Mouse (Mus musculus): ENCODE results near the gene Eda.

The Eda gene

GRCm38 (mm10) chrX:99975250-99975984, at the start of gene Eda:
Gene Eda, plus strand, starts transcription at chrX:99975606.
- no peak for DNase-seq (ENCODE audit: low read depth in 1 of 2, low spot score in 2 of 2)

DNA sequence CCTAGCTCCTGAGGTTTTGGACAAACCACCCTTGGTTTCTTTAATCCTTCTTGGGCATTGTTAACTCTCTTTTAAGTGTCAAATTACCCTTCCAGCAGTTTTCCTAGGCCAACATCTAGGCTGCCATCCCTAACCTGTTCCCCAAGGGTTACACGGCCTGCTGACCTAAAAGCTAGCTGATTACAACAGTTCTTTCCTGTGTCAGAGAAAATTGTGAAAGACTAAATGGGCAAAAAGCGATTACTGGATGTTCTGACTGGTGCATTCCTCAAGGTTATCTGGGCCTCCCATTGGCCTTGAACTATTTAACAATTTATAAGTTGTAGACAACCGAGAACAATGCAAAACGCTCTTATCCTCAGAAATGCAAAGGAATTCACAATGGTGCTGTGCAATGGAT, 14.4 kb upstream of the Eda start:
- no peak for DNase-seq (ENCODE audit: low read depth in 1 of 2, low spot score in 2 of 2)

- no peak for DNase-seq (ENCODE audit: low read depth in 1 of 2, low spot score in 2 of 2)
Observed at GRCm38 (mm10) chrX:99970111-99970510, 5.3 kb upstream of the Eda start.

DNA sequence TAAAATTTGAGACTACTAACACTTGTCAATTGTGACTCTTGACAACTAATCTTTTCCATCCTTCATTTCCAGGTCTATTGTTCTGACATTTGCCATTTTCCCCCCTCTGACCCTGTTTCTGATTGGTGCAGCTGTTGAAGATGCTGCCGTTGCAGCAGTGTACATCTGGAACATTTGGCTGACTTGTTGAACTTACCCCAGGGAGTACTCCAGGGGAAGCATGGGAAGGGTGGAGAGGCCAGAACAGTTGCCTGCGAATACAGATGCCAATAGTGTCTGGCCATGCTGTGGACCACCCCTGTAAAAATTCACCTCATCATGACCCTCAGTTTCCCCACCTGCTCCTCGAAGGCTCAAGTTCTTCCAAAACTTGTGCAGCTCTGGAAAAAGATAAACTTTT, 1.0 kb upstream of the Eda start:
- DNase-seq (ENCODE audit: low read depth in 1 of 2, low spot score in 2 of 2), result no peak

- no peak for DNase-seq (ENCODE audit: low read depth in 1 of 2, low spot score in 2 of 2)
Observed at GRCm38 (mm10) chrX:99974803-99975202, 603 bp upstream of the Eda start.

DNA sequence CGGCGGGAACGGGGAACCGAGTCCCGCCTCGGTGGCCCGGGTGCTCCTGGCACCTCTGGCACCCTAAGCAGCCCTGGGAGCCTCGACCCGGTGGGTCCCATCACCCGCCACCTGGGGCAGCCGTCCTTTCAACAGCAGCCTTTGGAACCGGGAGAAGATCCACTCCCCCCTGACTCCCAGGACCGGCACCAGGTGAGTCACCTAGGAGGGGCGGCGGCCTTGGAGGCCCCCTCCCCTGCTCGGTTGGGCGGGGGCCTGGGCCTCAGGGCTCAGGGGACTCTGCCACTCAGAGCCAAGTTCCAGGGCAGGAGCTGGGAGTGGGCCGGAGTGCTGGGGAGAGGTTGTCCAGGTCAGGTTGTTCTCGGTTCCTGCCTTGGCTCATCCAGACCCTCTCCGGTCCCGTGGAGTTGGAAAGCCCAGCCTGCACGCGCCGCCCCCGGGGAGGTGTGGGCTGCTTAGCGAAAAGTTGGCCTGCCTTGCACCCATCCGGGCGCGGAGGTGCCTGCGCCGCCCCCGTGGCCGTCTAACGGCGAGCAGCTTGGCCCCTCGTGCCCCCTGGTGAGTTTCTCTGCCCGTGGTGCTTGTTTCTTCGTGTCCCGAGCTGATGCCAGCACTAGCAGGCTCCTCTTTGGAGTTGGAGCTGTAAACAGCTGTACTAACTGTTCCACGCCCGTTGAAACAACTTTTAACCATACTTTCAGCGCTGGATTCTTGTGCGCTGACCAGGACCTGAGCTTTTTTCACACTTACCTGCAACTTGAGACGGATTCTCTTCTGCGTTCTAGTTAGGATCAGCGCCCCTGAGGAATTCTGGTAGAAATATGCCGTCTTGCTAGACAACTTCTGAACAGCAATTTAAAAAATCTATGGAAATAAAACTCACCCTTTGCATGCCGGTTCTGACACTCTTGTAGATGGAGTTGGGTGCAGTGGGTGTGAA, 849 bp downstream of the Eda start:
- DNase-seq (ENCODE audit: low read depth in 1 of 2, low spot score in 2 of 2), result no peak

DNA sequence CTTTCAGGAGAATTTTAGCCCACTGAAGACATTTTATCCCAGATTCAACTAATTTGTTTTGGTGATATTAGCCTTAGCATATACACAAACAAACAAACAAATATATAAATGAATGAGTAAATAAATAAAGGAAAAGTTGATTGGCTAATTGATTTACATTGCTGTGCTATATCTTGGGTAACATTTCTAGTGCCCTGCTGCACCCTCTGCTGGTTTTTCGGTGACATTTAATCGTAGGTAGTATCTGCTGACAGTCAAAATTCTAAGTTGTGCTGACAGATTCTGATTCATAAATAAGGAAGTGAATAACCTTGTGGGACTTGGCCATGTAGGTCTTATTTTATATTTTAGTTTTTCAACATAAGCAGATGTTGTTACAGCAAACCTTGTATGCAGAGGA, 2.9 kb downstream of the Eda start:
- DNase-seq (ENCODE audit: low read depth in 1 of 2, low spot score in 2 of 2), result no peak

DNA sequence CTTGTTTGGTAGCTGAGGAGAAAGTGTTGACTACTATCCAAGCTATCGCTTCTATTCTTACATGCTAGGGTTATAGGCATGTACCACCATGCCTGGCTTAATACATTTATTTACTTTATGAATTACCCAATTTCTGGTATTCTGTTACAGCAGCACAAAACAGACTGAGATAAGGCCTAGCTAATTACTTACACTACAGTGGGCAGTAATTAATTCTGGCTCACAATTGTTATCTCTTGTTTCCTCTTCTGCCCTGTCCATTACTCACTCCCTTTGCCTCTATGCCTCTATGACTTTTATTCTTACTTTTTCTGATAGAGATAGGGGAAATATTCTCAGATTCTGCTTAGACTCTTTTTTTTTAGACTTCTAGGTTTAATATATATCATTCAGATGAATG, 18.0 kb downstream of the Eda start:
- no peak for DNase-seq (ENCODE audit: low read depth in 1 of 2, low spot score in 2 of 2)

DNA sequence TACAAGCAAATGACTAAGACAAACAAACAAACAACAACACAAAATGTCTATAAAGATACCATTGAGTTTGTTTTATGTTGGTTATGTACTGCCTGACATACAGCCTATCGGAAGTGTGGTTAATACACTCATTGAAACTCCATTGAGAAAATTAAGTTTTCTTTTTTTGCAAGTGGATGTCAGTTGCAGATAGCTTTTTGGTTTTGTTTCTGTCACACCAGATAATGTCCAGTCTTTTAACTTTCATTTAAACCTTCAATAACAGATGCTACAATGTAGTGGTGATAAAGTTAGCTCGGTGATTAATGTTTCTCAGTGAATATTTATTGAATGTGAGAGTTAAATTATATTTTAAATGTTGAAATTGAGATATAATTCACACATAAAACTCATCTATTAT, 23.9 kb downstream of the Eda start:
- no peak for DNase-seq (ENCODE audit: low read depth in 1 of 2, low spot score in 2 of 2)

DNA sequence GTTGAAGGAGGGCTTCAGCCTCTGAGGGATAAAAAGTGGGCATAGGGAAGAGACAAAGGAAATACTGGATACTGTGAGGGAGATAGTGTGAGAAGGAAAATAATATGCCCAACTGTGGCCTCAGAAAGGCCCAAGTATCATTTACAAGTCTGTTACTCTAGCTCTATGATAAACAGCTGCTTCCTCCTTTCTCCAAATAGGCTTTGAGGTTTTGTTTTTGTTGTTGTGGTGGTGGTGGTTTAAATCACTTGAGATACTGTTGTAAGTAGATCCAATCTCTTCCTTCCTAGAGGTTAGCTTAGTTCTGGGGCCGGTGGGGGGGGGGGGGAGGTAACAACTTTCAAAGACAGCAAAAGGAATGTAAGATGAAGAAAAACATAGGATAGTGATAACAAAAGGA, 143.0 kb downstream of the Eda start:
- no peak for DNase-seq (ENCODE audit: low read depth in 1 of 2, low spot score in 2 of 2)

DNA sequence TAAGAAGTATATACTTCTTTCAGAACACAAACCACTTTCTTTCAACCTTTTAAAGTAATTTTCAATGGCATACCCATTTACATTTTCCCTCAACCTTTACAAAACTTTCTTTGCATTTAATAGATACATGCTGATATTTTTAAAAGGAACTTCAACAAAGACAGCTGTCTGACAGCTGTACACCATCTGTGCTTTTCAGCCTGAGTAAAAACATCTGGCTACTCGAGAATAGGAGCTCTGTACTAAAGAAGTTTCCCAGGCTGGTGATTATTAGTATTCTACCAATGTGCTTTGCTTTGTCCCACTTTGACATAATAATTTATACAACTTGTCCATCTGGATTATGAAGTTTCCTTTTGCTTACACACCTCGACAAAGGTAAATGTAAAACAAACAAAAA, 219.9 kb downstream of the Eda start:
- no peak for DNase-seq (ENCODE audit: low read depth in 1 of 2, low spot score in 2 of 2)

DNA sequence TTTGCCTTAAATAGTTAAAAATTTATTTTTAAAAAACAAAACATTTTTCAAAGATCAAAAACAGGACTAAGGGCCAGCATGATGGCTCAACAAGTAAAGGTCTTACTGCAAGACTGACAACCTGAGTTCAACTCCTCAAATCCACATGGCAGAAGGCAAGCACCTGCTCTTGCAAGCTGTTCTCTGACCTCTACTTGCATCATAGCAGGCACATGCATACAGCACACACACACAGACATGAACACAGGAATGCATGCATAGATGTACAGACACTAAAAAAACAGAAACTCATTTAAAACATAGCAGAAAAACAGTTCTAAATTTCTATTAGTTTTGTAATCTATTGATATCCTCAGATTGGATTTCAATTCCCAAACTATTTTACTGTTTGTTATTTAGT, 338.2 kb downstream of the Eda start:
- no peak for DNase-seq (ENCODE audit: low read depth in 1 of 2, low spot score in 2 of 2)

GRCm38 (mm10) chrX:100314172-100314902, 338.9 kb downstream of the Eda start:
- DNase-seq (ENCODE audit: low read depth in 1 of 2, low spot score in 2 of 2), result no peak

DNA sequence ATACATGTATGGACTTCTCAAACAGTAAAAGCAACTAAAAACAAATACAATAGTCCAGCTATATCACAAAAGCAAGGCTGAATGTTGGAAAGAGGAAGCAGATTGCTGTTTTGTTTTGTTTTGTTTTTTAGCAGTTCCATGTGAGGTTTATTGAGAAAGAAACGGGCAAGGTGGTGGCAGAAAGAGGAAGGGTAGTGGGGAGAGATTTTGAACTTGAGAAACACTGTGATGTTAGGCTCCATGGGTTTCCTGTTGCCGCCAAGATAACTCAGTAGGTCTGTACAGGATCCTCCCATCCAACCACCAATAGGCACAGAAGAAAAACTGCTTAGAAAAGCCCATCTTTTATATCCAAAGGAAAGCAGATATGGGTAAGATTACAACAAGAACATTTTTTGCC, 365.3 kb downstream of the Eda start:
- DNase-seq (ENCODE audit: low read depth in 1 of 2, low spot score in 2 of 2), result no peak

DNA sequence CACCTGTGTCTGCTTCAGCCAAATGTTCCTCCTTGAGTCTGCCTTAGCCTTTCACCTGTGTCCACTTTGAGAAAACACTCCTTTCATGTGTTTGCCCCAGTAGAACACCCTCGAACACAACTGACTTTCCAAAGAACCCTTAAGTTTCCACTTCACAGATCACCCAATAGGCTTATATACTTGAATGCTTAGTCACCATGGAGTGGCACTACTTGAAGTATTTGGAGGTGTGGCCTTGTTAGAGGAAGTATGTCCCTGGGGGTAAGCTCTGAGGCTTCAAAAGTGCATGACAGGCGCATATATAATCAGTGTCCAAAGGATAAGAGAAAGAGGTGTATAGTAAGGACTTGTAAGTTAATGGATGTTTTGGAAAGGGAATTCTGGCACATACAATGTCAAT, 369.0 kb downstream of the Eda start:
- DNase-seq (ENCODE audit: low read depth in 1 of 2, low spot score in 2 of 2), result no peak

- no peak for DNase-seq (ENCODE audit: low read depth in 1 of 2, low spot score in 2 of 2)
Observed at GRCm38 (mm10) chrX:100356974-100357373, 381.6 kb downstream of the Eda start.

DNA sequence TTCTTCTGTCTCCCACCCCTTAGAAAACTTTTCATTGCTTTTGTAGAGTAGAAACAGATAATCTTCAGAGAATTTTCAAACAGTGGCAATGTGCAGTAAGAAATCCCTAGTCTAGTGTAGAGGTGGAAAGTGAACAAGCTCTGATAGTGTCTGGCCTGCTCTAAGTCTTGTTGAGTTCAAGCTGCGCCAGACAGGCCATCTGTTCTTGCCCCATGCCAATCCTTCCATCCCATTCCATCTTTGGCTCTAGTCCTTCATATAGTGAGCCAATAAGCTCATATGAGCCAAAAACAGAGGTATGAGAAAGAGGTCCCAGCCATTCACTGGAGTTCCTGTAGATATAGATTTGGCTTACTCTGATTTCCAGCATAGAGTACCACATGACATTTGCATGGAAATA, 414.5 kb downstream of the Eda start:
- no peak for DNase-seq (ENCODE audit: low read depth in 1 of 2, low spot score in 2 of 2)

- no peak for DNase-seq (ENCODE audit: low read depth in 1 of 2, low spot score in 2 of 2)
Observed at GRCm38 (mm10) chrX:100392304-100392703, 416.9 kb downstream of the Eda start.

- no peak for DNase-seq (ENCODE audit: low read depth in 1 of 2, low spot score in 2 of 2)
Observed at GRCm38 (mm10) chrX:100394223-100394861, 418.9 kb downstream of the Eda start.

DNA sequence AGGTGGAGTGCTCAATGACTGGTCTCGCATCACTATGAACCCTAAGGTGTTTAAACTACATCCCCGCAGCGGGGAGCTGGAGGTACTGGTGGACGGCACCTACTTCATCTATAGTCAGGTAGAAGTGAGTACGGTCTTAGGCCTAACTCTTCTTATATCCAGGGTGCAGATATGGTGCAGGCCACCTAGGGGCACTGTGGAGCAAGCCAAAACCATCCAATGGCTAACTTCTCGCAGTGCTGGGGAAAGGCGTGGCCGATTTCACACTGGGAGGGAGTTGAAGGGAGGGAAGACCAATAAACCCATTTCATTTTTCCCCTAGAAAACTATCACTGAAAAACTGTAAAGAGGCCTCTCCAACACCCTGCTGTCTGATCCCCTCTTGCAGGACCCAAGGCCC, 419.6 kb downstream of the Eda start:
- no peak for DNase-seq (ENCODE audit: low read depth in 1 of 2, low spot score in 2 of 2)

DNA sequence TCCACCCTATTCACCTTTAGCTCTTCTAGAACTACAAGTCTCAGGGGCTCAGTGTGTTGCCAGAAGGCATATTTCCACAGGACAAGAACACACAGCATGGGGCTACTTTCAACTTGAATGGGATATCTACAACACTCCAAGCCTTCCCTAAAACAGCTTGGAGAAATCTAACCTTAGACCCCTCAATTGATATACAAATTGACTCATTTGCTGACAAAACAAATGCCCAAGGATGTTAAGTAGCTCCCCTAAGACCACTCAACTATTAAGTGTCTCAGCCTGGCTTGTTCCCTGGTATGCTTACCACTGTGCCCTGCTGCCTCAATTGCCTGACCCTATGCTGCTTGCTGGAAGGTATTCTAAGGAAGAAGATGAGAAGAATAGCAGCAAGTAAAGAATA, 425.5 kb downstream of the Eda start:
- no peak for DNase-seq (ENCODE audit: low read depth in 1 of 2, low spot score in 2 of 2)
